Mouse (Mus musculus) kidney, adult 2 months (tissue): ENCODE results near the gene Aamp. TPM values are rescaled to one million over a fixed set of nuclear protein-coding genes. Genes with fewer than 3 reads are reported as not detected.
A peak's percentile ranks its signal among the peaks of the same experiment; 100 is the strongest.

Experiments used
- DNase-seq: peaks from one replicate; pipeline ENCODE4 v3.0.0; 2021
- H3K27ac ChIP-seq: fragments of 200-500 bp; 2 replicates; pipeline ENCODE4 v1.5.1; 2012; ENCODE audit warnings: low read depth, low read length, control low read depth, inconsistent platforms; ENCODE audit not compliant: insufficient read depth
- H3K27me3 ChIP-seq: fragments of 200-500 bp; replicated peaks from 2 replicates; pipeline ENCODE4 v1.6.1; 2012; ENCODE audit warnings: mild to moderate bottlenecking, moderate library complexity, low read length, inconsistent platforms; ENCODE audit not compliant: control insufficient read depth, insufficient read depth
- H3K36me3 ChIP-seq: fragments of 200-500 bp; 2 replicates; pipeline ENCODE4 v1.6.1; 2012; ENCODE audit warnings: mild to moderate bottlenecking, moderate library complexity, low read length, inconsistent platforms; ENCODE audit not compliant: control insufficient read depth, insufficient read depth
- H3K4me1 ChIP-seq: fragments of 200-500 bp; 2 replicates; pipeline ENCODE4 v1.6.1; 2011; ENCODE audit warnings: low read length; ENCODE audit not compliant: control insufficient read depth, insufficient read depth
- H3K4me3 ChIP-seq: fragments of 200-500 bp; 2 replicates; pipeline ENCODE4 v1.5.1; 2011; ENCODE audit warnings: mild to moderate bottlenecking, low read depth, low read length, control low read depth; ENCODE audit not compliant: insufficient read depth
- CTCF ChIP-seq: fragments of 200-500 bp; conservative IDR thresholded peaks from 2 replicates; pipeline ENCODE4 v1.5.1; 2011; ENCODE audit warnings: low read depth, mild to moderate bottlenecking, control low read depth, low read length, moderate library complexity, mixed read lengths; ENCODE audit not compliant: insufficient read depth, insufficient read length
- POLR2A ChIP-seq: fragments of 200-500 bp; IDR thresholded peaks from one replicate; pipeline ENCODE4 v1.6.1; 2011; ENCODE audit warnings: low read depth, low read length, control low read depth
- WGBS: fragments of 180-500 bp; shearing (Covaris S2); methylation state at CpG from one replicate; pipeline ENCODE4 v1.1.7; 2018; 5-methylcytosine and 5-hydroxymethylcytosine counted together
- polyA plus RNA-seq: library from polyadenylated mRNA; depleted of rRNA; stranded (reverse); fragments of >200 nt; gene quantifications from 2 replicates; pipeline ENCODE4 v1.2.3, GENCODE M21; 2012

Aamp gene
- polyA plus RNA-seq, 1 experiment, result 217 TPM

GRCm38 (mm10) chr1:74305522-74305921 is 21.0 kb upstream of the Aamp start, which contains the start of gene Tmbim1:
Gene Tmbim1, minus strand, starts transcription at chr1:74305622.
- DNase-seq, result no peak
- WGBS, result 92% methylated on average over 2 of the region's 2 CpGs
- TF ChIP-seq POLR2A, result no peak
- no peak for TF ChIP-seq CTCF
- H3K27ac ChIP-seq, result peak within 1 kb of the TSS; percentile 98
- H3K4me1 ChIP-seq, result peaks cover 9% of the 10 kb centered on the region
- no peaks in the 10 kb centered on the region for H3K36me3 ChIP-seq
- no peaks in the 10 kb centered on the region for H3K27me3 ChIP-seq
- H3K4me3 ChIP-seq, result peak within 1 kb of the TSS; percentile 98

GRCm38 (mm10) chr1:74304946-74305345 is 20.4 kb upstream of the Aamp start:
- DNase-seq, result no peak
- Histone ChIP-seq H3K27me3 (no peaks in the 10 kb centered on the region), H3K4me3 (no peak overlapping the region), H3K27ac (no peak overlapping the region), H3K36me3 (no peaks in the 10 kb centered on the region), H3K4me1 (peaks cover 10% of the 10 kb centered on the region)
- TF ChIP-seq CTCF (no peak), POLR2A (no peak)
- 74% methylated on average over 4 of the region's 4 CpGs for WGBS

GRCm38 (mm10) chr1:74304339-74304790 is 19.8 kb upstream of the Aamp start:
- H3K36me3 ChIP-seq, result no peaks in the 10 kb centered on the region
- peak overlapping the region; percentile 98 for H3K4me3 ChIP-seq
- H3K4me1 ChIP-seq, result peaks cover 10% of the 10 kb centered on the region
- TF ChIP-seq POLR2A (no peak), CTCF (no peak)
- no peaks in the 10 kb centered on the region for H3K27me3 ChIP-seq
- DNase-seq, result no peak
- WGBS, result 7% methylated on average over 12 of the region's 12 CpGs
- H3K27ac ChIP-seq, result peak overlapping the region; percentile 98

- Histone ChIP-seq H3K27me3 (no peaks in the 10 kb centered on the region), H3K4me3 (peak overlapping the region; percentile 98), H3K36me3 (no peaks in the 10 kb centered on the region), H3K27ac (peak overlapping the region; percentile 98), H3K4me1 (peaks cover 10% of the 10 kb centered on the region)
- WGBS, result under 1% methylated on average over 56 of the region's 56 CpGs
- TF ChIP-seq POLR2A (peak; percentile 53), CTCF (no peak)
- peak; percentile 87 for DNase-seq
Observed at GRCm38 (mm10) chr1:74303509-74304338, 19.2 kb upstream of the Aamp start.

GRCm38 (mm10) chr1:74302835-74303234 is 18.3 kb upstream of the Aamp start:
- WGBS, result 66% methylated on average over 2 of the region's 2 CpGs
- Histone ChIP-seq H3K4me1 (peaks cover 17% of the 10 kb centered on the region), H3K36me3 (no peaks in the 10 kb centered on the region), H3K27me3 (no peaks in the 10 kb centered on the region), H3K27ac (0 out of 2 replicates have a peak overlapping the region, but pooled peaks have one; percentile 33), H3K4me3 (peak overlapping the region; percentile 98; the same call in 1 of the 2 replicates)
- DNase-seq, result no peak
- TF ChIP-seq POLR2A (no peak), CTCF (no peak)

- WGBS, result 74% methylated on average over 7 of the region's 7 CpGs
Observed at GRCm38 (mm10) chr1:74302229-74302628, 17.7 kb upstream of the Aamp start.

More at GRCm38 (mm10) chr1:74302229-74302628, 17.7 kb upstream of the Aamp start:
- TF ChIP-seq CTCF (no peak), POLR2A (no peak)
- H3K4me1 ChIP-seq, result peaks cover 17% of the 10 kb centered on the region
- H3K36me3 ChIP-seq, result no peaks in the 10 kb centered on the region
- H3K27me3 ChIP-seq, result no peaks in the 10 kb centered on the region
- 0 out of 2 replicates have a peak overlapping the region, but pooled peaks have one; percentile 1 for H3K27ac ChIP-seq
- no peak for DNase-seq
- 0 out of 2 replicates have a peak overlapping the region, but pooled peaks have one; percentile 6 for H3K4me3 ChIP-seq
